Mouse (Mus musculus) myocyte (in vitro differentiated cells): ENCODE data around the gene Pdha1. TPM values are rescaled to one million over a fixed set of nuclear protein-coding genes. Genes with fewer than 3 reads are reported as not detected.

Experiments used
- H3K27me3 ChIP-seq: one replicate; pipeline ENCODE4 v1.6.1; 2011; ENCODE audit not compliant: control insufficient read depth, insufficient read depth, insufficient read length
- H3K36me3 ChIP-seq: one replicate; pipeline ENCODE4 v1.6.1; 2011; ENCODE audit not compliant: control insufficient read depth, insufficient read depth
- H3K4me2 ChIP-seq: one replicate; pipeline ENCODE4 v1.6.1; 2011; ENCODE audit warnings: low read depth, control low read depth
- H3K4me3 ChIP-seq: one replicate; pipeline ENCODE4 v1.5.1; 2011; ENCODE audit warnings: mild to moderate bottlenecking, control low read depth, moderate library complexity
- H3K79me2 ChIP-seq: one replicate; pipeline ENCODE4 v1.6.1; 2011; ENCODE audit not compliant: control insufficient read depth, insufficient read depth
- H3ac ChIP-seq: one replicate; pipeline ENCODE4 v1.6.1; 2011; ENCODE audit not compliant: control insufficient read depth, insufficient read length
- CEBPB ChIP-seq: IDR thresholded peaks from 2 replicates; pipeline ENCODE4 v1.6.1; 2011; ENCODE audit warnings: mild to moderate bottlenecking, moderate library complexity; ENCODE audit not compliant: poor library complexity, insufficient read depth, severe bottlenecking
- E2F4 ChIP-seq: IDR thresholded peaks from one replicate; pipeline ENCODE4 v1.6.1; 2011; ENCODE audit warnings: mild to moderate bottlenecking, control low read depth, moderate library complexity; ENCODE audit not compliant: insufficient read depth
- MAX ChIP-seq: IDR thresholded peaks from one replicate; pipeline ENCODE4 v1.6.1; 2011; ENCODE audit warnings: low read depth, mild to moderate bottlenecking, control low read depth
- MYOD1 ChIP-seq, 3 experiments: IDR thresholded peaks; one replicate each; pipeline ENCODE4 v1.6.1; 2011; ENCODE audit warnings: control low read depth in 2 of 3, low read depth in 2 of 3, mild to moderate bottlenecking in 2 of 3, moderate library complexity in 1 of 3; ENCODE audit not compliant: insufficient read length in 2 of 3, control insufficient read depth in 1 of 3
- MYOG ChIP-seq, 3 experiments: IDR thresholded peaks; one replicate each; pipeline ENCODE4 v1.6.1; 2011; ENCODE audit warnings: control low read depth in 2 of 3, low read depth in 2 of 3, mild to moderate bottlenecking in 2 of 3; ENCODE audit not compliant: insufficient read length in 2 of 3, control insufficient read depth in 1 of 3, insufficient read depth in 1 of 3
- POLR2A ChIP-seq: IDR thresholded peaks from one replicate; pipeline ENCODE4 v1.6.1; 2011; ENCODE audit warnings: low read depth, mild to moderate bottlenecking, control low read depth, moderate library complexity; ENCODE audit not compliant: insufficient read length
- POLR2AphosphoS2 ChIP-seq: IDR thresholded peaks from one replicate; pipeline ENCODE4 v1.6.1; 2011; ENCODE audit warnings: low read depth, control low read depth; ENCODE audit not compliant: insufficient read length
- REST ChIP-seq: IDR thresholded peaks from one replicate; pipeline ENCODE4 v1.6.1; 2011; ENCODE audit warnings: mild to moderate bottlenecking, control low read depth, moderate library complexity; ENCODE audit not compliant: insufficient read depth, insufficient read length
- SRF ChIP-seq: IDR thresholded peaks from one replicate; pipeline ENCODE4 v1.6.1; 2011; ENCODE audit warnings: low read depth; ENCODE audit not compliant: control insufficient read depth, insufficient read length
- TCF12 ChIP-seq: IDR thresholded peaks from one replicate; pipeline ENCODE4 v1.6.1; 2011; ENCODE audit warnings: mild to moderate bottlenecking, control low read depth; ENCODE audit not compliant: poor library complexity, insufficient read depth, severe bottlenecking
- TCF3 ChIP-seq: IDR thresholded peaks from one replicate; pipeline ENCODE4 v1.6.1; 2011; ENCODE audit warnings: low read depth, control low read depth; ENCODE audit not compliant: insufficient read length
- USF1 ChIP-seq: IDR thresholded peaks from one replicate; pipeline ENCODE4 v1.6.1; 2011; ENCODE audit warnings: low read depth, mild to moderate bottlenecking, control low read depth, moderate library complexity
- polyA plus RNA-seq: library from polyadenylated mRNA; unstranded; fragments of >200 nt; fragmentation: generic; extraction: Trizol; gene quantifications from one replicate; pipeline ENCODE4 v1.2.1, GENCODE M21; 2012; ENCODE audit warnings: missing spikeins

The Pdha1 gene
- polyA plus RNA-seq, 1 experiment = 95.4 TPM

DNA sequence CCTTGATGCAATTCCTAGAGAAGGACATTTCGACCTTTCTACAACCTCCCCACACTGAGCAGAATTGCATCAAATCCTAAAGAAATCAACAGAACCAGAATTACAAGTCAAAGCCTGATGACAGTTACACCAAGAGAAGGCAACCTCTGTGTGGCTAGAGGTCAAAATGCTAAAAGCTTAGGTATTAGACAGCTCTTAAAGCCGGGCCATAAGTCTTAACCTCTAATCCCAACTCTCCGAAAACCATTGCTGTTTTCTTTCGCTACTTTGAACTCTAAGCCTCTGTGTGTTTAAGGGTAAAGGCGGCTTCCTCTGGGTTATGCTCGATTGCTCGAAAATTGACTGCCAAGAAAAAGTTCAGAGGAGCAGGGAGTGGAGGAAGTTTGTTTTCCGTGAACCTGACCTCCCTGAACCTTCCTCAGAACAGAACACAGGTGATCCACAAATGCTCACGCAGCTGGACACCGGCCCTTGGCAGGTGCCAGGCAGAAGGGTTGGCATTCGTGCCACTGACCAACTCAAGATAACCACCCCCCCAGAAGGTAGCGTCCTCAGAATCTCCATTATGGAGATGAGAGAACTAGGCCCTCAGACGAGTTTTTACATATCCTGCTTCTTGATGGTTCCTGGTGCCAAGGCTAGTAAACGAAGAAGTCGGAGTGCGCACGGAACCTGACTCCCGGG is 894 bp downstream of the Pdha1 start:
- peaks cover 4% of the 10 kb centered on the region for H3K36me3 ChIP-seq
- TF ChIP-seq POLR2AphosphoS2 = no peak
- no peak for TF ChIP-seq MAX
- TF ChIP-seq TCF3 = no peak
- TF ChIP-seq USF1 = no peak
- TF ChIP-seq REST = no peak

DNA sequence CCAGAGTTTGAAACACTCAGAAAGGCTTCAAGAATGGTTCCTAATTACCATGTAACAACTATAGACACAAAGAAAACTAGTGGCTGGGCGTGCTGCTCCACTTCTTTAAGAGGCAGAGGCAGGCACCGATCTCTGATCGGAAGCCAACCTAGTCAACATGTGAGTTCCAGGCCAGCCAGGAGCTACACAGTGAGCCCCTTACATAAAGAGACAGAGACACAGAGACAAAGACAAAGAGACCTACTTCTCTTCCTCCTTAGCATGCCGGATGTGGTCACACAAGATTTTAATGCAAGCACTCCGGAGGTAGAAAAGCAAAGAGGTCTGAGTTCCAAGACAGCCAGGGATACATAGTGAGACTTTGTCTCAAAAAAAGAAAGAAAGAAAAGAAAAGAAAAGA is 2.1 kb downstream of the Pdha1 start:
- TF ChIP-seq MYOD1 (IDR thresholded peaks at IDR 0.05; ENCODE audit: control insufficient read depth in 1 of 3, insufficient read length in 2 of 3, low read depth in 2 of 3) (no peak), REST (no peak), CEBPB (no peak), E2F4 (no peak), TCF12 (no peak), MAX (no peak), POLR2A (no peak), POLR2AphosphoS2 (no peak), MYOG (IDR thresholded peaks at IDR 0.05; ENCODE audit: control insufficient read depth in 1 of 3, insufficient read depth in 1 of 3, insufficient read length in 2 of 3, low read depth in 2 of 3) (no peak), SRF (no peak), TCF3 (no peak)

More for the DNA sequence above, 894 bp downstream of the Pdha1 start:
- H3K4me3 ChIP-seq = peak overlapping the region; percentile 57
- no peaks in the 10 kb centered on the region for H3K27me3 ChIP-seq
- peaks cover 48% of the 10 kb centered on the region for H3K79me2 ChIP-seq
- peak overlapping the region; percentile 74 for H3K4me2 ChIP-seq
- peak overlapping the region; percentile 62 for H3ac ChIP-seq

DNA sequence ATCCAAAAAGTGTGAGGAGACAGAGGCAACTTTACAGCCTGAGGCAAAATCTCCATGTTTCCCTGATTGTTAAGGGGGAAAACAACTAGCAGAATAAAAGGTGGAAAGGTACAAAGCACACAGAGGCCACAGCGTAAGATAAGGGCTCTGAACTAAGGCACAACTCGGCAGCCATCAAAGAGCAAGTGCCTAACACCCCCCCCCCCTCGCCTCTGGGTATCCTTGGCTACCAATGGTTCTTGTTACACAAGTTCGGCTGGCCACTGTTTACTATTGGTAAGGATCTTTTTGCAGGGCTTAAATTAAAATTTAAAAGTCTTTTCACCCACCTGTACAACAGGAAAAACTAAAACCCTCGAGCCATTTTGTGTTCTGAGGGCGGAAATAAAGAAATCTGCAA is 2.5 kb downstream of the Pdha1 start:
- Histone ChIP-seq H3K27me3 (no peaks in the 10 kb centered on the region), H3K36me3 (peaks cover 4% of the 10 kb centered on the region), H3K79me2 (peaks cover 48% of the 10 kb centered on the region), H3K4me2 (peak overlapping the region; percentile 74), H3K4me3 (peak overlapping the region; percentile 57), H3ac (no peak overlapping the region)
- no peak for TF ChIP-seq E2F4
- no peak for TF ChIP-seq POLR2AphosphoS2
- TF ChIP-seq REST = no peak
- no peak for TF ChIP-seq SRF
- TF ChIP-seq POLR2A = no peak
- no peak for TF ChIP-seq MYOD1 (IDR thresholded peaks at IDR 0.05; ENCODE audit: control insufficient read depth in 1 of 3, insufficient read length in 2 of 3, low read depth in 2 of 3)
- TF ChIP-seq TCF12 = no peak
- TF ChIP-seq MAX = no peak
- no peak for TF ChIP-seq USF1
- TF ChIP-seq MYOG (IDR thresholded peaks at IDR 0.05; ENCODE audit: control insufficient read depth in 1 of 3, insufficient read depth in 1 of 3, insufficient read length in 2 of 3, low read depth in 2 of 3) = no peak
- no peak for TF ChIP-seq TCF3

More for the DNA sequence above, 2.1 kb downstream of the Pdha1 start:
- Histone ChIP-seq H3K4me2 (peak overlapping the region; percentile 74), H3K79me2 (peaks cover 48% of the 10 kb centered on the region), H3K27me3 (no peaks in the 10 kb centered on the region), H3ac (no peak overlapping the region), H3K36me3 (peaks cover 4% of the 10 kb centered on the region), H3K4me3 (peak overlapping the region; percentile 57)

DNA sequence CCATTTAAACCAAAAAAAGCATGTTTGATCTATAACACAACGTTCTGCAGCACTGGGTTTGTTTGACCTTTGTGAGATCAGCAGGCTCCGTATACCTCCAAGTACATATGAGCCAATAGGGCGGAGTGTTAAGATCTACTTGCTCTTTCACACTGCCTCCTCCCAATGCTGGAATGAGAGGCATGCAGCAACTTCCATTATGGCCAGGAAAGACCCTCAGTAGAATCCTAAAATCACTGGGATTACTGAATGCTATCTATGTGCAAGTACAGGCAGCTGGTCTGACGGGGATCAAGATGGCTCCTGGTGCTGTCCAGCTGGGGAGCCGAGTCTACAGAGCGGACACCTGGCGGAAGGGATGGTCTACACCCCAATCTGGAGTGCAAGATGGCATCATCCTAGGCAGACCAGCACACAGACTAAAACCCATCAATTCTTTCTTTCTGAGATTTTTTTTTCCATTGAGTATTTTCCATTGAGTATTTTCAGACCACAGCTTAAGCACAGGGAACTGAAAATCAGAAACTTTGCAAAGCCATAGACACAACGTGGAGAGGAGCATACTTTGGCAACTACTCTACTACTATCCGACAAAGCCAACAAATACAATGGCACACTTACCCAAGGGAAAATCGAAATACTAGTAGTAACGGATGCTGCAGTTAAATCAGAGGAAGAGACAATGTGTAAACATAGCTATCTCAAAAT is 3.9 kb downstream of the Pdha1 start:
- Histone ChIP-seq H3K36me3 (peaks cover 4% of the 10 kb centered on the region), H3K4me3 (no peak overlapping the region), H3K79me2 (peaks cover 48% of the 10 kb centered on the region), H3K27me3 (no peaks in the 10 kb centered on the region), H3ac (no peak overlapping the region), H3K4me2 (no peak overlapping the region)
- TF ChIP-seq POLR2A (no peak), REST (no peak), TCF3 (no peak), POLR2AphosphoS2 (no peak), TCF12 (no peak), USF1 (no peak), MYOG (IDR thresholded peaks at IDR 0.05; ENCODE audit: control insufficient read depth in 1 of 3, insufficient read depth in 1 of 3, insufficient read length in 2 of 3, low read depth in 2 of 3) (no peak), CEBPB (no peak), MAX (no peak), SRF (no peak), MYOD1 (IDR thresholded peaks at IDR 0.05; ENCODE audit: control insufficient read depth in 1 of 3, insufficient read length in 2 of 3, low read depth in 2 of 3) (no peak), E2F4 (no peak)
